Mouse (Mus musculus): ENCODE measurements around the gene Ppp2ca. TPM values are rescaled to one million over a fixed set of nuclear protein-coding genes. Genes with fewer than 3 reads are reported as not detected.
"Not testable (repeated sequence)": the region's sequence is repeated elsewhere in the genome, so short reads cannot be mapped to it uniquely, and the experiment has no call there.

Gene Ppp2ca
- polyA plus RNA-seq, 1 experiment: 101 TPM

GRCm38 (mm10) chr11:52091261-52091660, 7.2 kb upstream of the Ppp2ca start:
- DNase-seq (ENCODE audit: extremely low spot score in 1 of 2, low spot score in 1 of 2): peak in 1 of 2 experiments; percentile 72

GRCm38 (mm10) chr11:52094568-52094967, 3.9 kb upstream of the Ppp2ca start:
- no peak for DNase-seq (ENCODE audit: extremely low spot score in 1 of 2, low spot score in 1 of 2)

GRCm38 (mm10) chr11:52097016-52097415, 1.5 kb upstream of the Ppp2ca start:
- no peak for DNase-seq (ENCODE audit: extremely low spot score in 1 of 2, low spot score in 1 of 2)

GRCm38 (mm10) chr11:52097596-52097995, 885 bp upstream of the Ppp2ca start:
- DNase-seq (ENCODE audit: extremely low spot score in 1 of 2, low spot score in 1 of 2): no peak

- DNase-seq (ENCODE audit: extremely low spot score in 1 of 2, low spot score in 1 of 2): peak in 1 of 2 experiments; percentile 52
Observed at GRCm38 (mm10) chr11:52099031-52099761, 715 bp downstream of the Ppp2ca start.

GRCm38 (mm10) chr11:52099771-52100219, 1.3 kb downstream of the Ppp2ca start:
- DNase-seq (ENCODE audit: extremely low spot score in 1 of 2, low spot score in 1 of 2): peak in 1 of 2 experiments; percentile 43

- DNase-seq (ENCODE audit: extremely low spot score in 1 of 2, low spot score in 1 of 2): no peak
Observed at GRCm38 (mm10) chr11:52102977-52103376, 4.5 kb downstream of the Ppp2ca start.

- no peak for DNase-seq (ENCODE audit: extremely low spot score in 1 of 2, low spot score in 1 of 2)
Observed at GRCm38 (mm10) chr11:52105503-52105902, 7.0 kb downstream of the Ppp2ca start.

GRCm38 (mm10) chr11:52106037-52106436, 7.6 kb downstream of the Ppp2ca start:
- DNase-seq (ENCODE audit: extremely low spot score in 1 of 2, low spot score in 1 of 2): no peak

- DNase-seq (ENCODE audit: extremely low spot score in 1 of 2, low spot score in 1 of 2): no peak
Observed at GRCm38 (mm10) chr11:52106438-52106837, 8.0 kb downstream of the Ppp2ca start.

- no peak for DNase-seq (ENCODE audit: extremely low spot score in 1 of 2, low spot score in 1 of 2)
Observed at GRCm38 (mm10) chr11:52108796-52109195, 10.3 kb downstream of the Ppp2ca start.

- no peak for DNase-seq (ENCODE audit: extremely low spot score in 1 of 2, low spot score in 1 of 2)
Observed at GRCm38 (mm10) chr11:52109421-52109820, 10.9 kb downstream of the Ppp2ca start.

- DNase-seq (ENCODE audit: extremely low spot score in 1 of 2, low spot score in 1 of 2): no peak
Observed at GRCm38 (mm10) chr11:52115479-52115878, 17.0 kb downstream of the Ppp2ca start.

- DNase-seq (ENCODE audit: extremely low spot score in 1 of 2, low spot score in 1 of 2): not testable (repeated sequence)
Observed at GRCm38 (mm10) chr11:52116117-52116516, 17.6 kb downstream of the Ppp2ca start.

- DNase-seq (ENCODE audit: extremely low spot score in 1 of 2, low spot score in 1 of 2): peak; percentile 34 to 40
Observed at GRCm38 (mm10) chr11:52117156-52117555, 18.7 kb downstream of the Ppp2ca start.

- not testable (repeated sequence) for DNase-seq (ENCODE audit: extremely low spot score in 1 of 2, low spot score in 1 of 2)
Observed at GRCm38 (mm10) chr11:52120415-52120814, 21.9 kb downstream of the Ppp2ca start.

GRCm38 (mm10) chr11:52122045-52122444, 23.6 kb downstream of the Ppp2ca start:
- no peak for DNase-seq (ENCODE audit: extremely low spot score in 1 of 2, low spot score in 1 of 2)

- DNase-seq (ENCODE audit: extremely low spot score in 1 of 2, low spot score in 1 of 2): no peak
Observed at GRCm38 (mm10) chr11:52124468-52124867, 26.0 kb downstream of the Ppp2ca start.

GRCm38 (mm10) chr11:52127169-52127568, 28.7 kb downstream of the Ppp2ca start:
- DNase-seq (ENCODE audit: extremely low spot score in 1 of 2, low spot score in 1 of 2): no peak

- DNase-seq (ENCODE audit: extremely low spot score in 1 of 2, low spot score in 1 of 2): no peak
Observed at GRCm38 (mm10) chr11:52127760-52128159, 29.3 kb downstream of the Ppp2ca start.

- DNase-seq (ENCODE audit: extremely low spot score in 1 of 2, low spot score in 1 of 2): peak; percentile 14 to 34
Observed at GRCm38 (mm10) chr11:52128316-52129061, 30.0 kb downstream of the Ppp2ca start.

GRCm38 (mm10) chr11:52129171-52129570, 30.7 kb downstream of the Ppp2ca start:
- peak in 1 of 2 experiments; percentile 18 for DNase-seq (ENCODE audit: extremely low spot score in 1 of 2, low spot score in 1 of 2)
